Mouse (Mus musculus): ENCODE results near the gene Cdk2ap1. TPM values are rescaled to one million over a fixed set of nuclear protein-coding genes. Genes with fewer than 3 reads are reported as not detected.
A peak's percentile ranks its signal among the peaks of the same experiment; 100 is the strongest.
"Not testable (repeated sequence)": the region's sequence is repeated elsewhere in the genome, so short reads cannot be mapped to it uniquely, and the experiment has no call there.

The Cdk2ap1 gene
- total and polyA plus RNA-seq, 2 experiments from 2014 or later, result 65.0 to 164 TPM

DNA sequence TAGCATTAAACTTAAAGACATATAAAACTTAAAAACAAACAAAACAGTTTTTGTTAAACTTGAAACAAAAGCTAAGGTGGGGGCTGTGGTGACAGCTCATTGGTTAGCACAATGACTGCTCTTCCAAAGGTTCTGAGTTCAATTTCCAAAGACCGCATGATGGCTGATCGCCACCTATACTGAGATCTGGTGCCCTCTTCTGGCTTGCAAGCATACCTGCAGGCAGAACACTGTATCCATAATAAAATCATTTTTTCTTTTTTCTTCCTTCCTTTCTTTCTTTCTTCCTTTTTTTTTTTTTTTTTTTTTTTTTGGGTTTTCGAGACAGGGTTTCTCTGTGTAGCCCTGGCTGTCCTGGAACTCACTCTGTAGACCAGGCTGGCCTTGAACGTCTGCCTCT is 63.6 kb downstream of the Cdk2ap1 start:
- peaks cover 28% of the 10 kb centered on the region for H3K36me3 ChIP-seq (ENCODE audit: insufficient read depth, low read length)
- H3K4me3 ChIP-seq (ENCODE audit: low read depth, low read length); H3K27ac ChIP-seq (ENCODE audit: low read depth, low read length); H3K9ac ChIP-seq (replicated peaks; ENCODE audit: low read length, poor library complexity, severe bottlenecking); H3K27me3 ChIP-seq (ENCODE audit: insufficient read depth, low read length); ATAC-seq (ENCODE audit: low FRiP score); H3K4me1 ChIP-seq (ENCODE audit: insufficient read depth, low read length); H3K9me3 ChIP-seq (ENCODE audit: low read length); H3K4me2 ChIP-seq (ENCODE audit: low read depth, low read length, poor library complexity, severe bottlenecking): not testable (repeated sequence)
- peak; percentile 16 for DNase-seq (ENCODE audit: low spot score)
- WGBS, result 55% methylated on average over 3 of the region's 4 CpGs
- TF ChIP-seq CTCF (IDR thresholded peaks at IDR 0.05), result peak; percentile 73

- H3K4me2 ChIP-seq (ENCODE audit: low read depth, low read length, poor library complexity, severe bottlenecking), result no peak overlapping the region
- no peaks in the 10 kb centered on the region for H3K9me3 ChIP-seq (ENCODE audit: low read length)
- DNase-seq (ENCODE audit: low spot score), result no peak
- no peaks in the 10 kb centered on the region for H3K27me3 ChIP-seq (ENCODE audit: insufficient read depth, low read length)
- no peak overlapping the region for H3K27ac ChIP-seq (ENCODE audit: low read depth, low read length)
- peaks cover 41% of the 10 kb centered on the region for H3K36me3 ChIP-seq (ENCODE audit: insufficient read depth, low read length)
- no peak overlapping the region for H3K9ac ChIP-seq (replicated peaks; ENCODE audit: low read length, poor library complexity, severe bottlenecking)
- H3K4me3 ChIP-seq (ENCODE audit: low read depth, low read length), result no peak overlapping the region
- H3K4me1 ChIP-seq (ENCODE audit: insufficient read depth, low read length), result no peaks in the 10 kb centered on the region
- WGBS, result 96% methylated on average over 4 of the region's 4 CpGs
- no peak for ATAC-seq (ENCODE audit: low FRiP score)
- no peak for TF ChIP-seq CTCF (IDR thresholded peaks at IDR 0.05)
Measured at GRCm38 (mm10) chr5:124296475-124296874, 66.4 kb downstream of the Cdk2ap1 start.

Other genes with a start within 250 kb of the Cdk2ap1 start
- gene Arl6ip4, start 247.0 kb downstream of the Cdk2ap1 start, total RNA-seq (2014; rRNA removed), result 40.8 and 47.3 TPM in 2 replicates
- gene Arl6ip4, start 247.0 kb downstream of the Cdk2ap1 start, polyA plus RNA-seq (2015; fragmentation: Nextera tagmentation; extraction: Ambion mirVana), result 120 and 124 TPM in 2 replicates
- 48.1 and 66.2 TPM in 2 replicates for gene Pitpnm2, start 113.3 kb downstream of the Cdk2ap1 start, total RNA-seq (2014; rRNA removed)
- 8.6 and 10.1 TPM in 2 replicates for gene Pitpnm2, start 113.3 kb downstream of the Cdk2ap1 start, polyA plus RNA-seq (2015; fragmentation: Nextera tagmentation; extraction: Ambion mirVana)
- gene Mphosph9, start 35.1 kb downstream of the Cdk2ap1 start, total RNA-seq (2014; rRNA removed), result 19.0 and 41.0 TPM in 2 replicates
- gene Mphosph9, start 35.1 kb downstream of the Cdk2ap1 start, polyA plus RNA-seq (2015; fragmentation: Nextera tagmentation; extraction: Ambion mirVana), result 6.6 and 9.6 TPM in 2 replicates
- gene 2810006K23Rik, start 35.0 kb downstream of the Cdk2ap1 start, total RNA-seq (2014; rRNA removed), result 9.0 and 9.4 TPM in 2 replicates
- 7.8 TPM in 2 replicates for gene 2810006K23Rik, start 35.0 kb downstream of the Cdk2ap1 start, polyA plus RNA-seq (2015; fragmentation: Nextera tagmentation; extraction: Ambion mirVana)
- gene Sbno1, start 62.9 kb upstream of the Cdk2ap1 start, total RNA-seq (2014; rRNA removed), result 41.0 and 54.5 TPM in 2 replicates
- gene Sbno1, start 62.9 kb upstream of the Cdk2ap1 start, polyA plus RNA-seq (2015; fragmentation: Nextera tagmentation; extraction: Ambion mirVana), result 68.9 and 80.4 TPM in 2 replicates
- gene Kmt5a, start 76.8 kb upstream of the Cdk2ap1 start, total RNA-seq (2014; rRNA removed), result 27.4 and 39.0 TPM in 2 replicates
- gene Kmt5a, start 76.8 kb upstream of the Cdk2ap1 start, polyA plus RNA-seq (2015; fragmentation: Nextera tagmentation; extraction: Ambion mirVana), result 13.3 and 15.3 TPM in 2 replicates
- gene Rilpl2, start 115.3 kb upstream of the Cdk2ap1 start, total RNA-seq (2014; rRNA removed), result 32.3 and 38.6 TPM in 2 replicates
- 33.8 and 34.3 TPM in 2 replicates for gene Rilpl2, start 115.3 kb upstream of the Cdk2ap1 start, polyA plus RNA-seq (2015; fragmentation: Nextera tagmentation; extraction: Ambion mirVana)
- gene Snrnp35, start 120.1 kb upstream of the Cdk2ap1 start, total RNA-seq (2014; rRNA removed), result 5.2 and 10.7 TPM in 2 replicates
- gene Snrnp35, start 120.1 kb upstream of the Cdk2ap1 start, polyA plus RNA-seq (2015; fragmentation: Nextera tagmentation; extraction: Ambion mirVana), result 10.1 and 13.0 TPM in 2 replicates
- gene Rilpl1, start 168.3 kb upstream of the Cdk2ap1 start, total RNA-seq (2014; rRNA removed), result 14.8 and 14.9 TPM in 2 replicates
- 11.2 and 11.9 TPM in 2 replicates for gene Rilpl1, start 168.3 kb upstream of the Cdk2ap1 start, polyA plus RNA-seq (2015; fragmentation: Nextera tagmentation; extraction: Ambion mirVana)
- gene Tmed2, start 177.6 kb upstream of the Cdk2ap1 start, total RNA-seq (2014; rRNA removed), result 228 and 273 TPM in 2 replicates
- 313 and 326 TPM in 2 replicates for gene Tmed2, start 177.6 kb upstream of the Cdk2ap1 start, polyA plus RNA-seq (2015; fragmentation: Nextera tagmentation; extraction: Ambion mirVana)
- 14.9 and 20.5 TPM in 2 replicates for gene Ddx55, start 189.8 kb upstream of the Cdk2ap1 start, total RNA-seq (2014; rRNA removed)
- 21.9 and 26.9 TPM in 2 replicates for gene Ddx55, start 189.8 kb upstream of the Cdk2ap1 start, polyA plus RNA-seq (2015; fragmentation: Nextera tagmentation; extraction: Ambion mirVana)
- 38.4 and 40.2 TPM in 2 replicates for gene Eif2b1, start 216.0 kb upstream of the Cdk2ap1 start, total RNA-seq (2014; rRNA removed)
- 55.2 and 61.9 TPM in 2 replicates for gene Eif2b1, start 216.0 kb upstream of the Cdk2ap1 start, polyA plus RNA-seq (2015; fragmentation: Nextera tagmentation; extraction: Ambion mirVana)
- gene Gtf2h3, start 216.1 kb upstream of the Cdk2ap1 start, total RNA-seq (2014; rRNA removed), result 26.9 and 30.4 TPM in 2 replicates
- gene Gtf2h3, start 216.1 kb upstream of the Cdk2ap1 start, polyA plus RNA-seq (2015; fragmentation: Nextera tagmentation; extraction: Ambion mirVana), result 24.6 and 27.1 TPM in 2 replicates